Mouse (Mus musculus) bone marrow macrophage, adult 2 months (primary cell): ENCODE measurements around the gene Fam160a1. TPM values are rescaled to one million over a fixed set of nuclear protein-coding genes. Genes with fewer than 3 reads are reported as not detected.

Source experiments
- H3K27ac ChIP-seq: 2 replicates; pipeline ENCODE4 v1.5.1; 2012; ENCODE audit warnings: low read depth, low read length; ENCODE audit not compliant: insufficient read depth
- H3K4me1 ChIP-seq: 2 replicates; pipeline ENCODE4 v1.6.1; 2012; ENCODE audit warnings: low read length; ENCODE audit not compliant: control insufficient read depth, insufficient read depth
- H3K4me3 ChIP-seq: 2 replicates; pipeline ENCODE4 v1.5.1; 2012; ENCODE audit warnings: mild to moderate bottlenecking, low read length, moderate library complexity; ENCODE audit not compliant: insufficient read depth
- CTCF ChIP-seq: IDR thresholded peaks from 2 replicates; pipeline ENCODE4 v1.5.1; 2012; ENCODE audit warnings: low read depth, mild to moderate bottlenecking, low read length, moderate library complexity
- POLR2A ChIP-seq: IDR thresholded peaks from 2 replicates; pipeline ENCODE4 v1.6.1; 2012; ENCODE audit warnings: mild to moderate bottlenecking, low read depth, low read length, borderline replicate concordance
- polyA plus RNA-seq: library from polyadenylated mRNA; stranded (reverse); fragments of >200 nt; gene quantifications from 2 replicates; pipeline ENCODE4 v1.2.4, GENCODE M21; 2012; ENCODE audit not compliant: missing spikeins, insufficient read depth, insufficient read length

The Fam160a1 gene
- polyA plus RNA-seq, 1 experiment, result not detected

DNA sequence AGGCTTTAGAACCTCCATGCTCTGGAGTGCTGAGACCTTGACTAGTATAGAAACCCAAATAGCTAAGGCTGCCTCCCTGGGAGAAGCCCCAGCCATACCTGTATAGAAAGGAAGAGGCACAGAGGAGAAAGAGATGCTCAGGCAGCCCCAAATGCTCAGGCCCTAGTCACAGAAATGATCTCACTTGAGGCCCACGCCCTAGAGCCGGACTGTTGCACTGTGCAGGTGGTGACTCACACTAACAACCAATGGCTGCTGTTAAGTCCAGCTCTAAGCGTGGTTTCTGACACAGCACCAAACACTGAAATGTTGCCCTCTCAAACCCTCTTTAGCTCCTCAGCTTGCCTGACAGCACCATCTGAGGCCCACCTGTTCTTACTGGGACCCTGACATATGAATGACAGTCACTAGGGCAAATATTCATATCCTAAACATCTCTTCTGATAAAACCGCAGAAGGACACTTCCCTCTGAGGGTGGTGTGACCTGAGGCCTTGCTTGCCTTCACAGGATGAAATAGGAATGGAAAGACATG, 101.3 kb downstream of the Fam160a1 start:
- no peak overlapping the region for H3K4me3 ChIP-seq

DNA sequence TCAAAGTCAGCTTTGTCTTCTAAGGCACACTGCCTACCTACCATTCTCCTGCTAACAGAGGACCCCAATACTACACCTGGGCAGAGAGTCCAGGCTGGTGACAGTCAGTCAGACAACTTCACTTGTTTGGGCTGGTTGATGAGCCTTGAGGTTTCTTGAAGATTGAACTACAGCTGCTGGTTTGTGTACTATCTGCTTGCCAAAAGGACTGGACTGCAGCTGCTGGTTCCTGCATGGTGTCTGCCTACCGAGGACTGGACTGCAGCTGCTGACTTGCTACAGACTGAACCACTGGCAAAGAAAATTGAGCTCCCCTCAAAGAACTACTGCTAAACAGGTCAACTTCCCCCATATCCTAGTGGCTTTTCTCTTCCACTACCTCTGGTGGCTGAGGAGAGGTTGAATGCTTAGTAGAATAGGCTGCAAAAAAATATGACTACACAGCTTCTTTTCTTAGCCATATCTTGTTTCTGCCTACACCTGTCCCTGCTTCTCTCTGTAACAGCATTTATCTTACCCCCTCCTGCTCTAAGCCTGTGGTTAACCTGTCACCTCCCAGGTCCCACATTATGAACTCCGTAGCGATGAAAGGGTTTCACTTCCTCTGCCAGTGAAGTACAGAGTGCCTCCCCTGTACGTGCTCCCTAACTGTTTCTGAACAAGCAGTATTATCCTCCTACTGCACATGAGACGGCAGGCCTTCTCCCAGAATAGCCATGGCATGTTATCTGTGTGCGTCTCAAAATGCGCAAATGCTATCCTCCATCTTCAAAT, 103.0 kb downstream of the Fam160a1 start:
- no peak overlapping the region for H3K27ac ChIP-seq
- no peaks in the 10 kb centered on the region for H3K4me1 ChIP-seq
- no peak overlapping the region for H3K4me3 ChIP-seq
- TF ChIP-seq POLR2A, result no peak
- no peak for TF ChIP-seq CTCF

More for the DNA sequence above, 101.3 kb downstream of the Fam160a1 start:
- no peak for TF ChIP-seq CTCF
- no peak for TF ChIP-seq POLR2A
- Histone ChIP-seq H3K27ac (no peak overlapping the region), H3K4me1 (no peaks in the 10 kb centered on the region)

DNA sequence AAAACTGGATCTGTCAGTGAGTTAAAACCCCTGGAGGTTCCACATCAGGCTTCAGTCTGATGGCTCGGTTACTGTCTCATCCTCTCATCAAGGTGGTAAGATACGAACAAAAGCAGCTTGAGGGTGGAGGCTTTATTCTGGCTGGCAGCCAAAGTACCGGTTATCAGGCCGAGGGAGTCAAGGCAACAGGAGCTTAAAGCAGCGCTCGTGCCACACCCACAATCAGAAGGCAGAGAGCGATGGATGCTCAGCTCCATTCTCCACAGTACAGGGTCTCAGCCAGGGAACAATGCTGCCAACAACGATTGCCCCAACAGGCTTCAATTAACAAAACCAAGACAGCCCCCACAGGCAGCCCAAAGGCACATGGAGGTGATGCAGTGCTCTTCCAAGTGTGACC, 106.4 kb downstream of the Fam160a1 start:
- TF ChIP-seq POLR2A (no peak), CTCF (no peak)
- Histone ChIP-seq H3K4me1 (no peaks in the 10 kb centered on the region), H3K4me3 (no peak overlapping the region), H3K27ac (no peak overlapping the region)

DNA sequence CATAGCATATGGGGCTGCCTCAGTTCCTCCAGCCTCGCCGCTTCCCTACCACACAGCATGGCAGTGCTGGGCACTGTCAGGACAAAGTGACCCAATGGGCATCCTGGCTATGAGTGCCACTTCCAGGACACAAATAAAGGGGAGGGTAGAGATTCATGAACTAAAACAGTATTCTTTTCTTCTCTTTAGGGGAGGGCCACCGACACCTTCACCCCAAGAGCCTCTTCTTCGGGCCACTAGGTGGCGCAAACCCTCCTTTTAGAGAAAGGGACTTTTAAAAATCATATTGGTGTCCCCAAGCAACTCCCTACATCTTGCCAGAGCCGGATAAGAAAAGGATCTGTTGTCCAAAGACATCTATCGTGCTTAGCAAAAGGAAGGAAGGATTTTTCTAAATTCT, 109.7 kb downstream of the Fam160a1 start:
- TF ChIP-seq CTCF (peak; percentile 76; the same call in 1 of the 2 replicates), POLR2A (no peak)
- no peak overlapping the region for H3K4me3 ChIP-seq
- no peak overlapping the region for H3K27ac ChIP-seq
- no peaks in the 10 kb centered on the region for H3K4me1 ChIP-seq

DNA sequence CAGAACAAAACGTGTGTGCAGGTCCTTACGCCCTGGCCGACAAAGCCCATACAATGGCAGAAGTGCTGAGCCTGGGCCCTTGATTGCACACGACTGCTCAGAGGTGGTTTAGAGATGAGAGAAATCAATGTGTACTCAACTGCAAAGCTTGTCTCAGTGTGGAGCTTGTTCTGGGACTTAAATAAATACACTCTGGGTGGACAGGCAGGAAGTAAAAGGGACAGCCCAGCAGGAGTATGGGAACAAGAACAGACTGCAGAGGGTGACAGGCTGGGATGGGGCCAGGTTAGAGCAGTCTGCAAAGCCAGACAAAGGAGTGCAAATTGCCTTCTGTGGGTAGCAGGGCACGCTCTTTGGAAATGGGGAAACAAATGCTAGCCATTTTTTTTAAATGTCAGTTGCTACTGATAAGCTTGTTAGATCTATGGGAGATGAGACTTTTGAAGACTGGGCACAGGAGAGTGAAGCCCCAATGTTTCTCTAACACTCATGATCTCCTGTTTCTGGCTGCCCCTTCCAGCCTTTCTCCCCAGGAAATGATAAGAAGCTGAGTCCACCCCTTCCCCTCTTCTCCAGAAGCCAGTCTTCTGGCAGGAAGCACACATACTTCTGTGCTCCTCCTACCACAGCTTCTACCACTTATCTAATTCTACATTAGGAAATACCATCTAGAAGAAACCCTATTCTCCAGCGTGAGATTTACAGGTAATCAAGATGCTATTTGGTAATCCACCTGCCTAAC, 113.8 kb downstream of the Fam160a1 start:
- H3K4me3 ChIP-seq, result no peak overlapping the region
- no peak overlapping the region for H3K27ac ChIP-seq
- H3K4me1 ChIP-seq, result no peaks in the 10 kb centered on the region
- TF ChIP-seq POLR2A (no peak), CTCF (no peak)

DNA sequence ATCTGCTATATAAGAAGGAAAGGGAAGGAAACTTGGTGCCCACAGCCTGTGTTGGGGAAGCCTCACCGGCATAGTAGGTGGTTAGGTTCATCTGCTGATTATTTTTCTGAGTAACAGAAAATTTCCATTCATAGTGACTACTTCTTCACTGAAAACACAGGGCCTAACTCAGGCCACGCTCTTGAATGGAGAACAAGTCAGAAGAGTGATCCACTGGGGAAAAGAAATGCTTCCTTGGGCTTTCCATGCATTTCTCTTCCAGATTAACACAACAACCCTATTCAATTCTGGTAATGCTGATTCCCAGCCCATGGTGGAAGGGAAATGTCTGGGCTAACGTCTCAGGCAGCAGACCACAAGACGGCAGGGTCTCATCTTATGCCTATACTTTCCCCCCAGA, 118.6 kb downstream of the Fam160a1 start:
- TF ChIP-seq POLR2A (no peak), CTCF (no peak)
- no peaks in the 10 kb centered on the region for H3K4me1 ChIP-seq
- no peak overlapping the region for H3K4me3 ChIP-seq
- H3K27ac ChIP-seq, result no peak overlapping the region

DNA sequence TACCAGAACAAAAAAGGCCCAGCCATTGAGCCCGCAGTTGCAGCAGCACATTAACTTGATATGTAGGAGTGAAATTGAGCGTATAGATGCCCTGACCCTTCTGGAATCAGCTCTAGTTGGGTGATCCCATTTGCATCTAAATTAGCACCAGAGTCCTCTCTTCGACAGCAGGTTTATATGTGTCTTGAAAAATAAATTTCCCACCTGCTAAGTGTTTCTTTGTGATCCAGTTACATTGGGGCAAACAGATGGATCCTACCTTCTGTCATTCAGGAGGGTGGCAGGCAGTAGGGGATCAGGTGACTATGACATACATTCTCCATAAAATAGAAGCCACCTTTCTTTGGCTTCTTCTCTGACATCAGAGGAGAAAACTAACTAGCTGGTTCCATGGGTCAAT, 122.0 kb downstream of the Fam160a1 start:
- Histone ChIP-seq H3K27ac (no peak overlapping the region), H3K4me3 (no peak overlapping the region), H3K4me1 (no peaks in the 10 kb centered on the region)
- no peak for TF ChIP-seq CTCF

DNA sequence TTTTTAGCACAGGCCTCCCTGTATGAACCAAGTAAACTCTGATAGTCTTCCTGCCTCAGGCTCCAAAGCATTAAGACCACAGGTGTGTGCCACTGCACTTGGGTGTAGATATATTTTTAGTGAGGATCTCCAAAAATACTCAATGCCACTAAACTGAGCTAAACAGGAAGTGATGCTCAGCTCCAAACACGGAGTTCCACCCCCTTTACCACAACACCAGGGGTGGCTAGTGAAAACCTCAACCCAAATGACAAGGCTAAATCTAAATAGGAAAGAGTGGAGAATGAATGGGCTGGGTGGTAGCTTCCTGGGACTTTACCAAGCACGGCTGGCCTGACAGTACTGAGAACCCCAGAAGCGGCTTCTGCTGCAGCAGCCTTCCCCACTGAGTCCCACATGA, 124.1 kb downstream of the Fam160a1 start:
- TF ChIP-seq POLR2A (no peak), CTCF (no peak)
- no peak overlapping the region for H3K27ac ChIP-seq
- H3K4me3 ChIP-seq, result no peak overlapping the region
- no peaks in the 10 kb centered on the region for H3K4me1 ChIP-seq

DNA sequence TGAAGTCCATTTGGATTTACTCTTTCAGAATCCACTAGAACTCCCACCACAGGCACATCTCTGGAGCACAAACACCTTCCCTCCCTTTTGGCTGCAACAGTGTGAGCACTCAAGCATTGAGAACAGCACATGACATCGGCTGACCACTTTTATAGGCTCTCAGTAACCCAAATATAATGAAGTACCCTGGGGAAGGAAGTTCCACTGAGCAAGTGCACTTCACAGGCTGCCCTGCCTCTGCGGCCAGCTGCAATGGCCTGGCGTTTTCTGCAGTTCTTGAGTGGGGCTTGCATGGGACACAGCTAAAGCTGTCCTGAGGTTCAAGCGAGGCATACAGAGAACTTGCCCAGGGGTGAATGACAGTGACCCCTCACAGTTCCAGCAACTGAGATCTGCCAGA, 126.0 kb downstream of the Fam160a1 start:
- no peak overlapping the region for H3K4me3 ChIP-seq
- H3K4me1 ChIP-seq, result no peaks in the 10 kb centered on the region
- no peak overlapping the region for H3K27ac ChIP-seq
- TF ChIP-seq CTCF (no peak), POLR2A (no peak)

DNA sequence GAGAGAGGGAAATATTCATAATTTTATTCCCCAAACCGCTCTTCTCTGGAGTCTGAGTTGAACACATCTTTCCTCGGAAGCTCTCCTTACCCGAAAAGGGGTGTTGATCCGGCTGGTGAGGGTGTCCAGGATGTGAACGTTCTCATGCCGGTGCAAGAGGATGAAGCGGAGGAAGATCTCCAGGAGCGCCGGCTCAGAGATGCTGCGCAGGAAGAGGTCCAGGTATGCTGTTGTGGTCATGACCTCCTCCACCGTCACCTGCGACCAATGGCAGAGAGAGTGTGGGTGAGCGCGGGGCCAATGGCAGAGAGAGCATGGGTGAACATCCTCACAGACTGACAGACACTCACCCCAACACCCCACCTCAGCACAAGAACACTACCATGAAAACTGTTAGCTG, 128.8 kb downstream of the Fam160a1 start:
- no peak overlapping the region for H3K4me3 ChIP-seq
- H3K27ac ChIP-seq, result no peak overlapping the region
- H3K4me1 ChIP-seq, result no peaks in the 10 kb centered on the region
- TF ChIP-seq POLR2A (no peak), CTCF (no peak)
